Mouse (Mus musculus) embryonic facial prominence, embryonic 15.5 days (tissue): ENCODE measurements around the gene Psme3. TPM values are rescaled to one million over a fixed set of nuclear protein-coding genes. Genes with fewer than 3 reads are reported as not detected.

Experiments used
- ATAC-seq: fragments of 200-750 bp; cut with Nextera tagmentation; 2 replicates; pipeline ENCODE4 v1.8.0; 2017; ENCODE audit warnings: low read depth, moderate TSS enrichment; ENCODE audit not compliant: insufficient number of reproducible peaks, low FRiP score, low TSS enrichment
- H3K27ac ChIP-seq: fragments of 300-500 bp; sonication (generic); replicated peaks from 2 replicates; pipeline ENCODE4 v1.5.1; 2015; ENCODE audit warnings: mild to moderate bottlenecking, inconsistent platforms
- H3K27me3 ChIP-seq: fragments of 300-500 bp; sonication (generic); 2 replicates; pipeline ENCODE4 v1.6.1; 2015; ENCODE audit warnings: inconsistent platforms
- H3K36me3 ChIP-seq: fragments of 300-500 bp; sonication (generic); 2 replicates; pipeline ENCODE4 v1.6.1; 2015; ENCODE audit warnings: mild to moderate bottlenecking, inconsistent platforms
- H3K4me1 ChIP-seq: fragments of 300-500 bp; sonication (generic); 2 replicates; pipeline ENCODE4 v1.6.1; 2015; ENCODE audit warnings: inconsistent platforms
- H3K4me2 ChIP-seq: fragments of 300-500 bp; sonication (generic); replicated peaks from 2 replicates; pipeline ENCODE4 v1.6.1; 2015; ENCODE audit warnings: mild to moderate bottlenecking, inconsistent platforms
- H3K4me3 ChIP-seq: fragments of 300-500 bp; sonication (generic); replicated peaks from 2 replicates; pipeline ENCODE4 v1.5.1; 2015; ENCODE audit warnings: mild to moderate bottlenecking, inconsistent platforms
- H3K9ac ChIP-seq: fragments of 300-500 bp; sonication (generic); 2 replicates; pipeline ENCODE4 v1.6.1; 2015; ENCODE audit warnings: inconsistent platforms
- H3K9me3 ChIP-seq: fragments of 300-500 bp; sonication (generic); replicated peaks from 2 replicates; pipeline ENCODE4 v1.6.1; 2016; ENCODE audit warnings: inconsistent platforms
- WGBS: fragments of 180-500 bp; shearing (Covaris S2); methylation state at CpG from one replicate; pipeline ENCODE4 v1.1.7; 2015; 5-methylcytosine and 5-hydroxymethylcytosine counted together
- microRNA-seq: library from miRNA; unstranded; fragments of <30 nt; microRNA quantifications from one replicate; pipeline ENCODE4, GENCODE M21; 2016; ENCODE audit warnings: borderline number of aligned reads
- polyA plus RNA-seq: library from polyadenylated mRNA; unstranded; fragments of >200 nt; fragmentation: Nextera tagmentation; extraction: Ambion mirVana; gene quantifications from 2 replicates; pipeline ENCODE4 v1.2.1, GENCODE M21; 2015

The Psme3 gene
- polyA plus RNA-seq, 1 experiment from 2014 or later, result 126 TPM

DNA sequence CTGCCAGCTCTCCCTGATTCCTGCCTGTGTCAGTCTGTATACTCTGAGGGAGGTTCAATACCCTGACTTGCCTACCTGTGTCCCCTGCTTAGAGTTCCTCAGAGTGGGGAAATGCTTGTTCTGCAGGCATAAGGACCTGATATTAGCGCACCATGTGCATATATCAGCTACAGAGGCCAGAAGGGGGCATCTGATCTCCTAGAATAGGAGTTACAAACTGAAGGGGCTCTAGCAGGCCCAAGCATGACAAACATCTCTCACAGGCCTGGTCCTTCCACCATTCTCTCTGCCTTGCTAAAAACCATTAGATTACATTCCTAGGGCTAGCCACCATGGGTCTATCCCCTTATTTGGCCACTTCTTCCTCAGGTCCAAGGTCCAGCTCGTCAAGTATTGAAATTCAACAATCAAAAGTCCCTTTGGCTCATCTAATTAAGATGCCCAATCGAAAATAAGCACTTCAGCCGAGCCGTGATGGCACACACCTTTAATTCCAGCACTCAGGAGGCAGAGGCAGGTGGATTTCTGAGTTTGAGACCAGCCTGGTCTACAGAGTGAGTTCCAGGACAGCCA is 38.5 kb downstream of the Psme3 start:
- Histone ChIP-seq H3K27me3 (no peaks in the 10 kb centered on the region), H3K4me1 (no peaks in the 10 kb centered on the region), H3K9ac (no peak overlapping the region), H3K4me2 (no peak overlapping the region), H3K27ac (no peak overlapping the region), H3K36me3 (no peaks in the 10 kb centered on the region), H3K4me3 (no peak overlapping the region), H3K9me3 (no peaks in the 10 kb centered on the region)
- no peak for ATAC-seq
- 80% methylated on average over 5 of the region's 5 CpGs for WGBS

DNA sequence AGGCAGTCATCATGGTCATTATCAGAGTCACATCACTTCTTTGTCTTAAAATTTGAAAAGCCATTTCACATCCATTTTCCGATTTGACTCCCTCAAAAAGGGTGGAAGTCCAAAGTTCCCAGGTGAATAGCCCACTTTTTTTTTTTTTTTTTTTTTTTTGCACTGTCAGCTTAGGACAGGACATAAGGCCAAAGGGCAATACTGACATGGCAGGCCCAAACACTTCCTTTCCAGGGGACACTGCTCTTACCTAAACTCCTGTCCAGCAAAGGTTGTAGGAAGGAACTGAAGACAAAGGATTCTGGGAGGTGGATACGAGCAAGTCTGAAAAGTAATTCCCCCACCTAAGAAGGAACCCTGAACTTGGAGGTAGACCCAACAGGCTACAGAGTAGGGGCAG is 39.9 kb downstream of the Psme3 start:
- 83% methylated on average over 2 of the region's 2 CpGs for WGBS
- H3K27me3 ChIP-seq, result no peaks in the 10 kb centered on the region
- H3K9ac ChIP-seq, result no peak overlapping the region
- no peaks in the 10 kb centered on the region for H3K4me1 ChIP-seq
- no peaks in the 10 kb centered on the region for H3K9me3 ChIP-seq
- no peak overlapping the region for H3K27ac ChIP-seq
- H3K4me2 ChIP-seq, result no peak overlapping the region
- no peaks in the 10 kb centered on the region for H3K36me3 ChIP-seq
- no peak for ATAC-seq
- H3K4me3 ChIP-seq, result no peak overlapping the region

DNA sequence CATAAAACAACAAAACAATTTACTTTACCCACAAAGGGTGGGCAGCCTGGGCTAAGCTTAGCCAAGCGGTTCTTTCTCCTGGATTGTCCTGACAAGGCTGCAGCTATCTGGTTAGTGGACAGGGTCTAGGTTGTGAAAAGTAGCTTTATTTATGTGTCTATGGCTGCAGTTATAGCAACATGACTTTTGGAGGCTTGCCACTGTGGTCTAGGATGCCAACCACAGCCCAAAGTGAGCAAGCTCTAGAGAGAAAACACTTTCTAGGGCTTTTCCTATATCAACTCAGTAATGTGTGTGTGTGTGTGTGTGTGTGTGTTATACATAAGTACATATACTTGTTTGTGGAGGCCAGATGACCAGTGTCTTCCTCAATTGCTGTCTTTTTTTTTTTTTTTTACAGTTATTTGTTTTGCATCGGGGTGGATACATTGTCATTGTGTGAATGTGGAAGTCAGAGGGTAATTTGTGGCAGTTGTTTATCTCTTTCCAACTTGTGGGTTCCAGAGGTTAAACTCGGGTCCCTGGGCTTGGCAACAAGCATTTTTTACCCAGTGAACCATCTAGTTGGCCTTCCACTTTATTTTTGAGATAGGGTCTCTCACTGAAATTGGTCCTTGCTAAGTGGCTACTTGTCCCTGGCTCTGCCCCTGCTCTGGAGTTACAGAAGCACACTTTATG is 41.6 kb downstream of the Psme3 start:
- WGBS, result 76% methylated on average over 3 of the region's 3 CpGs
- H3K9me3 ChIP-seq, result no peaks in the 10 kb centered on the region
- no peak overlapping the region for H3K4me3 ChIP-seq
- H3K4me2 ChIP-seq, result no peak overlapping the region
- no peak overlapping the region for H3K9ac ChIP-seq
- H3K4me1 ChIP-seq, result no peaks in the 10 kb centered on the region
- no peak overlapping the region for H3K27ac ChIP-seq
- H3K27me3 ChIP-seq, result no peaks in the 10 kb centered on the region
- ATAC-seq, result no peak
- H3K36me3 ChIP-seq, result no peaks in the 10 kb centered on the region

DNA sequence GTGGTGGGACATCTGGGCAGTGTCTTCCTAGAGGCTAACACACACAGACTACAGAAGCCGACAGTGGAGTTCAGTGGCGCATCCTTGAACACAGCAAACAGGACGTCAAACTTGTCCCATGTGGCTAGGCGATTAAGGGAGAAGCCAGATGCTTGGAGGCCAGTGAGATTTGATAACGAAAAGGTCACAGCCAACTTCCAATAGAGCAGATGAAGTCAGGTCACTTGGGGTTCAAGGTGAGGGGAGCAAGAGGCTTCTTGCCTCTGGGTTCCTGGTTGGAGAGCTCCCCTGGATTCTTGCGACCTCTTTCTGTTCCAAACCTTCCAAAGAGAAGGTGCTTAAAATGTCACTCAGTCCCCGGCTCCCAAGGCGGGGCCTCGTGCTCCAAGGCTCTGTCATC is 43.8 kb downstream of the Psme3 start:
- no peak for ATAC-seq
- no peak overlapping the region; the same call in 1 of the 2 replicates for H3K27ac ChIP-seq

DNA sequence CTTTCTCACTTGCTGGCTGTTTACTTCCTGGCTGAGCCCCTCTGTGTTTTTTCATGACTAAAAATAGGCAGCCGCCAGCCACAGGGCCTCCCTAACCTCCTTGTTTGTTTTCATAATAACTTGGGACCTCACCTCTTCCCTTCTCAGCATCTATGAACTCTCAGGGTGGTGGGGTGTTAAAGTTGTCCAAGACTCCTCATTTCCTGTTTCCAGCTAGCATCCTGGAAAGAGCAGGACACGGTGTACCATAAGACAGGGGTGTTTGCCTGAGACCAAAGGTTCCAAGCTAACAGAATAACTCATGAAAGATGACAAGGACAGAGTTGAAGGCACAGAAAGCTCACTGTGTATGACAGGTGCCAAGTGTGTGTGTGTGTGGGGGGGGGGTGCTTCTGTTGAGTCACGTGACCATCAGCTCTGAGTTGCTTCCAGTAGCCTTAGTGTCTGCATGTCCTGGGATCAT is 44.7 kb downstream of the Psme3 start:
- no peaks in the 10 kb centered on the region for H3K27me3 ChIP-seq
- H3K4me3 ChIP-seq, result no peak overlapping the region
- whole genome bisulfite sequencing, result 44% methylated on average over 3 of the region's 3 CpGs
- no peaks in the 10 kb centered on the region for H3K9me3 ChIP-seq
- no peaks in the 10 kb centered on the region for H3K4me1 ChIP-seq
- H3K27ac ChIP-seq, result no peak overlapping the region; the same call in 1 of the 2 replicates
- no peak overlapping the region for H3K9ac ChIP-seq
- H3K4me2 ChIP-seq, result no peak overlapping the region
- H3K36me3 ChIP-seq, result no peaks in the 10 kb centered on the region
- ATAC-seq, result no peak

More for the DNA sequence above, 43.8 kb downstream of the Psme3 start:
- Histone ChIP-seq H3K27me3 (no peaks in the 10 kb centered on the region), H3K4me2 (no peak overlapping the region), H3K36me3 (no peaks in the 10 kb centered on the region), H3K9me3 (no peaks in the 10 kb centered on the region), H3K9ac (no peak overlapping the region), H3K4me1 (no peaks in the 10 kb centered on the region), H3K4me3 (no peak overlapping the region)
- WGBS, result 64% methylated on average over 9 of the region's 9 CpGs

DNA sequence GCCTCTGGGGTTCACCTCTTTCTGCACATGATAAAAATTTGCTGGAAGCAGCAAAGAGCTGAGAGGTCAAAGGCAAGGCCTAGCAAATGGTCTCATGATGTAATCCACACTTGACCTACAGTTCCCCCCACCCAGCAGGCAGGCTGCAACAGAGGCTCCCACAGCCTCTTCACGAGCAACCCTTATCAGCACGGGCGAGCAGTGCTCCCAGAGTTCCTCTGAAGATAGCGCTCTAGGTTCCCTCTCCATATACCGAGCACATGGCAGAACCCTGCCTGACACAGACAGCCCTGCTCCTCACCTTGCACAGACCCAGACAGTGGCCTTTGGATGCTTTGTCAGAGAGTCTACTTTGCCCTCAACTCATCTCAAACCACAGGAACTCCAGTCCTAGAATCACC is 48.5 kb downstream of the Psme3 start:
- no peak overlapping the region for H3K27ac ChIP-seq
- H3K4me2 ChIP-seq, result no peak overlapping the region
- WGBS, result 83% methylated on average over 5 of the region's 5 CpGs
- H3K9ac ChIP-seq, result no peak overlapping the region
- no peaks in the 10 kb centered on the region for H3K27me3 ChIP-seq
- no peak for ATAC-seq
- no peaks in the 10 kb centered on the region for H3K9me3 ChIP-seq
- H3K4me3 ChIP-seq, result no peak overlapping the region
- H3K36me3 ChIP-seq, result no peaks in the 10 kb centered on the region
- no peaks in the 10 kb centered on the region for H3K4me1 ChIP-seq

DNA sequence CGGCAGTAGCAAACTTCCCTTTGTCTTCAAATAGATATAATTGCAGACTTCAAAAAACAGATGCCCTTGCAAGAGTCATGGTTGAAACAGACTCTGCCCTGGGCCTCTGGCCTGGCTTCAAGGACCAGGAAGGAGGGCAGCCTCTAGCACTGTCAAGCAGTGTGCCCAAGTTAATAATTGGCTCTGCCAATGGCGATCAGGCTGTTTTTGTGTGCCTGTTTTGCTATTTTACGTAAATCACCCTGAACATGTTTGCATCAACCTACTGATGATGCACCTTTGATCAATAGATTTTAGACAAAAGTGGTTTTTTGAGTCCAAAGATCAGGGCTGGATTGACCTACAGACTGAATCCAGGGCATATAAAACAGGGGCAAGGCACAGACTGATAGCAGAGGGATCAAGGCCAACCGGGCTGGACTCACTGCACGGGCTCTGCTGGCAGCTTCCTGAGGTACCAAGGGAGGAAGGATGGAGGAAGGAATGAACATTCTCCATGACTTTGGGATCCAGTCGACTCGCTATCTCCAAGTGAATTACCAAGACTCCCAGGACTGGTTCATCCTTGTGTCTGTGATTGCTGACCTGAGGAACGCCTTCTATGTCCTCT is 51.4 kb downstream of the Psme3 start, which contains the start of gene G6pc:
Gene G6pc (plus strand): TSS at position 236 of the 610 bp plus-strand sequence.
- H3K27me3 ChIP-seq, result no peaks in the 10 kb centered on the region
- no peaks in the 10 kb centered on the region for H3K36me3 ChIP-seq
- no peak for ATAC-seq
- 85% methylated on average over 8 of the region's 8 CpGs for WGBS
- H3K4me2 ChIP-seq, result no peak within 1 kb of the TSS
- H3K4me3 ChIP-seq, result no peak within 1 kb of the TSS
- H3K27ac ChIP-seq, result no peak within 1 kb of the TSS
- H3K9ac ChIP-seq, result no peak within 1 kb of the TSS
- H3K4me1 ChIP-seq, result no peaks in the 10 kb centered on the region
- H3K9me3 ChIP-seq, result no peaks in the 10 kb centered on the region

DNA sequence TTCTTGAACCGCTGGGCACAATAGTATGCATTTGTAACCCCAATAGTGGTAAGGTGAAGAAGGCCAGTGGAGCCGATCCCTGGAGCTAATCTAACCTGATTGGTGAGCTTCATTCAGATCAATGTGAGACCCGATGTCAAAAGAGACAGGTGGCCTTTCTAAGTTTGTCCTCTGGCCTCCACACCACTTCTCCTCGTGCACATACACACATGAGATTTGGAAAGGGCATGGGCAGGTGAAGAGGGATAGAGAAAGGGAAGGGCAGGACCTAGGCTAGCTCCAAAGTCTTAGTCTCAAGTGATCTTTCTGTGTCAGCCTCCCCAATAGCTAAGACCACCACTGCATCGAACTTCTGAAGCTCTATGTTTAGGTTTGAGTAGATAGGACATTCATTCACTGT is 54.1 kb downstream of the Psme3 start:
- no peaks in the 10 kb centered on the region for H3K4me1 ChIP-seq
- ATAC-seq, result no peak
- no peaks in the 10 kb centered on the region for H3K36me3 ChIP-seq
- no peaks in the 10 kb centered on the region for H3K9me3 ChIP-seq
- no peak overlapping the region for H3K27ac ChIP-seq
- no peak overlapping the region for H3K4me2 ChIP-seq
- no peaks in the 10 kb centered on the region for H3K27me3 ChIP-seq
- H3K4me3 ChIP-seq, result no peak overlapping the region
- H3K9ac ChIP-seq, result no peak overlapping the region
- 73% methylated on average over 5 of the region's 5 CpGs for WGBS

Small RNA genes lying within 50 kb of the gene (microRNA-seq; reads per million reads assigned to microRNA genes)
- not detected for gene Gm25593

Other genes with a start within 250 kb of the Psme3 start
- 15.1 and 16.6 TPM in 2 replicates for gene Naglu, start 246.2 kb upstream of the Psme3 start, polyA plus RNA-seq
- 0.24 and 0.25 TPM in 2 replicates for gene Hsd17b1, start 237.8 kb upstream of the Psme3 start, polyA plus RNA-seq
- gene Coasy, start 233.6 kb upstream of the Psme3 start, polyA plus RNA-seq, result 43.2 and 44.9 TPM in 2 replicates
- 50.3 and 52.0 TPM in 2 replicates for gene Mlx, start 228.9 kb upstream of the Psme3 start, polyA plus RNA-seq
- gene Psmc3ip, start 220.8 kb upstream of the Psme3 start, polyA plus RNA-seq, result 32.0 and 33.6 TPM in 2 replicates
- 25.3 and 26.7 TPM in 2 replicates for gene Retreg3, start 196.3 kb upstream of the Psme3 start, polyA plus RNA-seq
- 69.7 and 73.4 TPM in 2 replicates for gene Tubg1, start 196.3 kb upstream of the Psme3 start, polyA plus RNA-seq
- 11.1 and 11.9 TPM in 2 replicates for gene Tubg2, start 160.3 kb upstream of the Psme3 start, polyA plus RNA-seq
- gene Cntnap1, start 145.7 kb upstream of the Psme3 start, polyA plus RNA-seq, result 2.0 and 2.2 TPM in 2 replicates
- gene Plekhh3, start 144.9 kb upstream of the Psme3 start, polyA plus RNA-seq, result 27.2 and 28.7 TPM in 2 replicates
- gene Ccr10, start 140.8 kb upstream of the Psme3 start, polyA plus RNA-seq, result 0.24 and 0.50 TPM in 2 replicates
- gene Ezh1, start 89.8 kb upstream of the Psme3 start, polyA plus RNA-seq, result 16.5 and 18.7 TPM in 2 replicates
- gene Ramp2, start 70.2 kb upstream of the Psme3 start, polyA plus RNA-seq, result 138 and 139 TPM in 2 replicates
- 122 and 133 TPM in 2 replicates for gene Vps25, start 62.5 kb upstream of the Psme3 start, polyA plus RNA-seq
- gene Wnk4, start 55.6 kb upstream of the Psme3 start, polyA plus RNA-seq, result 12.5 and 14.3 TPM in 2 replicates
- 1.1 and 1.9 TPM in 2 replicates for gene Cntd1, start 37.2 kb upstream of the Psme3 start, polyA plus RNA-seq
- gene Coa3, start 37.1 kb upstream of the Psme3 start, polyA plus RNA-seq, result 160 and 165 TPM in 2 replicates
- gene Becn1, start 13.9 kb upstream of the Psme3 start, polyA plus RNA-seq, result 141 and 143 TPM in 2 replicates
- gene Aoc2, start 8.8 kb downstream of the Psme3 start, polyA plus RNA-seq, result 1.1 and 1.6 TPM in 2 replicates
- gene Aoc3, start 14.4 kb downstream of the Psme3 start, polyA plus RNA-seq, result 0.77 and 0.94 TPM in 2 replicates
- not detected in 2 replicates for gene G6pc, start 51.3 kb downstream of the Psme3 start, polyA plus RNA-seq
- gene Aarsd1, start 101.4 kb downstream of the Psme3 start, polyA plus RNA-seq, result 63.4 and 65.6 TPM in 2 replicates
- gene Gm27029, start 108.6 kb downstream of the Psme3 start, polyA plus RNA-seq, result 9.7 and 11.4 TPM in 2 replicates
- gene Rundc1, start 108.9 kb downstream of the Psme3 start, polyA plus RNA-seq, result 21.6 and 23.4 TPM in 2 replicates
- gene Ptges3l, start 109.1 kb downstream of the Psme3 start, polyA plus RNA-seq, result 19.8 and 22.1 TPM in 2 replicates
- 306 and 328 TPM in 2 replicates for gene Rpl27, start 126.1 kb downstream of the Psme3 start, polyA plus RNA-seq
- 17.8 and 21.6 TPM in 2 replicates for gene Ifi35, start 132.2 kb downstream of the Psme3 start, polyA plus RNA-seq
- 12.1 and 13.5 TPM in 2 replicates for gene Rnd2, start 148.8 kb downstream of the Psme3 start, polyA plus RNA-seq
- 59.3 and 61.8 TPM in 2 replicates for gene Vat1, start 150.0 kb downstream of the Psme3 start, polyA plus RNA-seq
- 8.1 and 8.8 TPM in 2 replicates for gene Brca1, start 235.7 kb downstream of the Psme3 start, polyA plus RNA-seq
- 72.9 and 73.6 TPM in 2 replicates for gene Nbr1, start 235.9 kb downstream of the Psme3 start, polyA plus RNA-seq